Mouse (Mus musculus) ES-E14 (cell line): Measurements from ENCODE around the gene Scube1. TPM values are rescaled to one million over a fixed set of nuclear protein-coding genes. Genes with fewer than 3 reads are reported as not detected.

ENCODE experiments used
- DNase-seq: peaks from one replicate; pipeline ENCODE4 v3.0.0-alpha.2; 2013; ENCODE audit warnings: low read depth, low spot score
- H3K27ac ChIP-seq: 2 replicates; pipeline ENCODE4 v1.5.1; 2012; ENCODE audit warnings: low read depth, mild to moderate bottlenecking, low read length, moderate library complexity, mixed read lengths; ENCODE audit not compliant: poor library complexity, insufficient read depth, severe bottlenecking
- H3K36me3 ChIP-seq: 2 replicates; pipeline ENCODE4 v1.6.1; 2012; ENCODE audit warnings: mild to moderate bottlenecking, low read length, moderate library complexity, mixed read lengths; ENCODE audit not compliant: control insufficient read depth, poor library complexity, insufficient read depth, severe bottlenecking
- H3K4me1 ChIP-seq, 2 experiments: fragments of 150-350 bp in 1 of 2; sonication (generic) in 1 of 2; 2 replicates each; pipeline ENCODE4 v1.6.1; 2012; ENCODE audit warnings: low read length in 2 of 2, mild to moderate bottlenecking in 1 of 2, mixed read lengths in 1 of 2; ENCODE audit not compliant: control insufficient read depth in 2 of 2, insufficient read depth in 2 of 2, poor library complexity in 1 of 2
- H3K4me3 ChIP-seq, 2 experiments: fragments of 150-350 bp in 1 of 2; sonication (generic) in 1 of 2; 2 replicates each; pipeline ENCODE4 v1.5.1; 2012; ENCODE audit warnings: low read length in 2 of 2, low read depth in 1 of 2, mild to moderate bottlenecking in 1 of 2, mixed read lengths in 1 of 2; ENCODE audit not compliant: insufficient read depth in 1 of 2, poor library complexity in 1 of 2, severe bottlenecking in 1 of 2
- H3K9ac ChIP-seq: 2 replicates; pipeline ENCODE4 v1.6.1; 2012; ENCODE audit warnings: low read depth, mild to moderate bottlenecking, low read length, mixed read lengths; ENCODE audit not compliant: poor library complexity, insufficient read depth, severe bottlenecking
- H3K9me3 ChIP-seq: fragments of 150-350 bp; sonication (generic); 2 replicates; pipeline ENCODE4 v1.6.1; 2012; ENCODE audit warnings: low read depth, mild to moderate bottlenecking, low read length; ENCODE audit not compliant: control insufficient read depth, insufficient read depth
- CHD2 ChIP-seq: IDR thresholded peaks from 2 replicates; pipeline ENCODE4 v1.6.1; 2014; ENCODE audit warnings: mild to moderate bottlenecking, low read depth, low read length, inconsistent platforms
- HCFC1 ChIP-seq: IDR thresholded peaks from 2 replicates; pipeline ENCODE4 v1.6.1; 2012; ENCODE audit warnings: low read length, inconsistent platforms, borderline replicate concordance; ENCODE audit not compliant: insufficient read depth
- MAFK ChIP-seq: IDR thresholded peaks from 2 replicates; pipeline ENCODE4 v1.6.1; 2014; ENCODE audit warnings: mild to moderate bottlenecking, low read depth, low read length, inconsistent platforms; ENCODE audit not compliant: insufficient read depth
- ZC3H11A ChIP-seq: IDR thresholded peaks from 2 replicates; pipeline ENCODE4 v1.6.1; 2012; ENCODE audit warnings: low read depth, mild to moderate bottlenecking, inconsistent platforms, low read length, borderline replicate concordance
- ZNF384 ChIP-seq: IDR thresholded peaks from 2 replicates; pipeline ENCODE4 v1.6.1; 2012; ENCODE audit warnings: low read depth, low read length, inconsistent platforms
- in situ Hi-C, 2 experiments: fragments of 600-800 bp; cut with MboI; formaldehyde crosslinking; loops; one replicate each; pipeline ENCODE4 v1.15.1; 2025; ENCODE audit warnings: low sequenced_read_pairs in 2 of 2, inconsistent platforms in 1 of 2; ENCODE audit not compliant: unreplicated experiment in 2 of 2
- total RNA-seq: library from RNA; depleted of rRNA; stranded (reverse); fragments of 300-350 nt; gene quantifications from 2 replicates; pipeline ENCODE4 v1.2.3, GENCODE M21; 2012; rRNA removed

Gene Scube1
- total RNA-seq, result 1.6 and 1.7 TPM in 2 replicates

DNA sequence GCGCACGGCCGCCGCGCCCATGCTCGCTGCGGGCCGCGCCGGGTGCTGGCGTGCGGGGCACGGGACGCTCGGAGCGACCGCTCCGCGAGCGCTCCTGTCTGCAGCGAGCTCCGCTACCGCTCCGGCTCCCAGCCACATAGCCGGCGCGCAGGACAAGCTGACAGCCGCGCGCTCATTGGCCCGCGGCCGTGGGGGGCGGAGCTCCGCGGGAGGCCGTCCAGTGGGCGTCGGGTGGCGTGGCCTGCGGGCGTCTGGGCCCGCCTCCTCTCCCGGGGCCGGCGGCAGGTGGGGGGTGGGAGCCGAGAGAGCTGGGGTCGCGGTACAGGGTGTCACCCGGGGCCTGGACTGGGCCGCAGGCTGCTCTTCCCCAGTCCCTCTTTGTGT, at the start of gene Scube1:
Scube1 (minus strand) TSS at position 136 of the 384 bp plus-strand sequence.
- in situ Hi-C loops, result no loop called here
- H3K9ac ChIP-seq, result peak within 1 kb of the TSS; percentile 42; the same call in 1 of the 2 replicates
- peak; percentile 71 for DNase-seq
- no peaks in the 10 kb centered on the region for H3K9me3 ChIP-seq
- H3K36me3 ChIP-seq, result no peaks in the 10 kb centered on the region
- no peak within 1 kb of the TSS for H3K27ac ChIP-seq
- H3K4me3 ChIP-seq, result peak within 1 kb of the TSS; percentile 72 to 81
- TF ChIP-seq MAFK, result no peak
- TF ChIP-seq CHD2, result no peak
- no peak for TF ChIP-seq ZC3H11A
- TF ChIP-seq HCFC1, result no peak
- no peak for TF ChIP-seq ZNF384
- H3K4me1 ChIP-seq, result peaks cover 0 to 3% of the 10 kb centered on the region in 2 experiments; a peak in 1 of 4 replicates

- in situ Hi-C loops, result loop anchor here in 1 of 2 experiments (25.0 kb wide), 1 partner anchor 289 kb away; the partner anchor contains the start of gene Efcab6
- DNase-seq, result no peak
- H3K36me3 ChIP-seq, result no peaks in the 10 kb centered on the region
- no peak overlapping the region for H3K9ac ChIP-seq
- no peak for TF ChIP-seq MAFK
- no peak for TF ChIP-seq CHD2
- no peak for TF ChIP-seq ZC3H11A
- H3K4me1 ChIP-seq, result no peaks in the 10 kb centered on the region
- H3K27ac ChIP-seq, result no peak overlapping the region
- no peaks in the 10 kb centered on the region for H3K9me3 ChIP-seq
- H3K4me3 ChIP-seq, result no peak overlapping the region
Observed at GRCm38 (mm10) chr15:83772953-83773352, 48.1 kb upstream of the Scube1 start.

DNA sequence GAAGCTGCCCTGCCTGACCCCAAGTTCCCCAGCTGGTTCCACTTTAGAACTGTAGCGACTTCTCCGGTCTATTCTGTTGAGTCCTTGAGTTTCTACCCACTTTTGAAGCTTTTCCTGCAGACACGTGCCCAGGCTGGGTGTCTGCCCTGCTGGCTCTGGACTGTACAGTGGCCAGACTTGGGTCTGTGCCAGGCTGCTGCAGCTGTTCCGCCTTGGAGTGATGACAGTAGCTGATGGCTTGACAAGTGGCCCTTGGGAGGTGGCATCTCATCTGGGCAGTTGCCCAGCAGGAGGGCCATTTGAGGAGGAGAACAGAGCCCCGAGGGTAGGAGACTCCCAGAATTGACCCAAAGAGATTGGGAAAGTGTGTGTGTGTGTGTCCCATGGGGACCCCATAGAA, 47.6 kb upstream of the Scube1 start:
- no peak for DNase-seq
- Histone ChIP-seq H3K4me3 (no peak overlapping the region), H3K27ac (no peak overlapping the region), H3K4me1 (no peaks in the 10 kb centered on the region), H3K9ac (no peak overlapping the region), H3K36me3 (no peaks in the 10 kb centered on the region), H3K9me3 (no peaks in the 10 kb centered on the region)
- TF ChIP-seq ZNF384 (no peak), MAFK (no peak), ZC3H11A (no peak), HCFC1 (no peak), CHD2 (no peak)
- in situ Hi-C loops, result loop anchor here in 1 of 2 experiments (25.0 kb wide), 1 partner anchor 290 kb away; the partner anchor contains the start of gene Efcab6

GRCm38 (mm10) chr15:83771346-83772053, 46.7 kb upstream of the Scube1 start:
- Histone ChIP-seq H3K9ac (no peak overlapping the region), H3K27ac (no peak overlapping the region), H3K9me3 (no peaks in the 10 kb centered on the region), H3K4me3 (no peak overlapping the region), H3K36me3 (no peaks in the 10 kb centered on the region), H3K4me1 (peaks cover 0 to 1% of the 10 kb centered on the region in 2 experiments; a peak in 1 of 4 replicates)
- no peak for DNase-seq
- in situ Hi-C loops, result loop anchor here in 1 of 2 experiments (25.0 kb wide), 1 partner anchor 291 kb away; the partner anchor contains the start of gene Efcab6
- TF ChIP-seq ZC3H11A (no peak), MAFK (no peak), HCFC1 (no peak), CHD2 (no peak), ZNF384 (no peak)
